Mouse (Mus musculus) lung, embryonic 16.5 days (tissue): ENCODE measurements around the gene Yipf2. TPM values are rescaled to one million over a fixed set of nuclear protein-coding genes. Genes with fewer than 3 reads are reported as not detected.
"Not testable (repeated sequence)": the region's sequence is repeated elsewhere in the genome, so short reads cannot be mapped to it uniquely, and the experiment has no call there.

ENCODE experiments used
- ATAC-seq: fragments of 200-750 bp; cut with Nextera tagmentation; 2 replicates; pipeline ENCODE4 v1.8.0; 2017; ENCODE audit warnings: low read depth, mild to moderate bottlenecking, moderate library complexity
- H3K27ac ChIP-seq: fragments of 300-500 bp; sonication (generic); 2 replicates; pipeline ENCODE4 v1.5.1; 2014; ENCODE audit warnings: mild to moderate bottlenecking, control low read depth, low read length
- H3K27me3 ChIP-seq: fragments of 300-500 bp; sonication (generic); 2 replicates; pipeline ENCODE4 v1.6.1; 2014; ENCODE audit warnings: low read depth, low read length, mixed read lengths; ENCODE audit not compliant: control insufficient read depth, insufficient read depth
- H3K36me3 ChIP-seq: fragments of 300-500 bp; sonication (generic); 2 replicates; pipeline ENCODE4 v1.6.1; 2014; ENCODE audit warnings: low read length; ENCODE audit not compliant: control insufficient read depth, insufficient read depth
- H3K4me1 ChIP-seq: fragments of 300-500 bp; sonication (generic); replicated peaks from 2 replicates; pipeline ENCODE4 v1.6.1; 2014; ENCODE audit warnings: low read length, mixed read lengths; ENCODE audit not compliant: control insufficient read depth, insufficient read depth
- H3K4me2 ChIP-seq: fragments of 300-500 bp; sonication (generic); 2 replicates; pipeline ENCODE4 v1.6.1; 2014; ENCODE audit warnings: low read depth, low read length, control low read depth
- H3K4me3 ChIP-seq: fragments of 300-500 bp; sonication (generic); 2 replicates; pipeline ENCODE4 v1.5.1; 2014; ENCODE audit warnings: mild to moderate bottlenecking, low read length, control low read depth
- H3K9ac ChIP-seq: fragments of 300-500 bp; sonication (generic); 2 replicates; pipeline ENCODE4 v1.6.1; 2014; ENCODE audit warnings: low read length, control low read depth
- H3K9me3 ChIP-seq: fragments of 300-500 bp; sonication (generic); 2 replicates; pipeline ENCODE4 v1.6.1; 2016; ENCODE audit warnings: low read length; ENCODE audit not compliant: control insufficient read depth
- WGBS: fragments of 180-500 bp; shearing (Covaris S2); extraction: QIAGEN DNeasy Blood & Tissue Kit; methylation state at CpG from one replicate; pipeline ENCODE4 v1.1.7; 2014; 5-methylcytosine and 5-hydroxymethylcytosine counted together
- polyA plus RNA-seq: library from polyadenylated mRNA; unstranded; fragments of >200 nt; fragmentation: Nextera tagmentation; extraction: Ambion mirVana; gene quantifications from 2 replicates; pipeline ENCODE4 v1.2.1, GENCODE M21; 2015

The Yipf2 gene
- polyA plus RNA-seq, 1 experiment from 2014 or later, result 30.0 TPM

DNA sequence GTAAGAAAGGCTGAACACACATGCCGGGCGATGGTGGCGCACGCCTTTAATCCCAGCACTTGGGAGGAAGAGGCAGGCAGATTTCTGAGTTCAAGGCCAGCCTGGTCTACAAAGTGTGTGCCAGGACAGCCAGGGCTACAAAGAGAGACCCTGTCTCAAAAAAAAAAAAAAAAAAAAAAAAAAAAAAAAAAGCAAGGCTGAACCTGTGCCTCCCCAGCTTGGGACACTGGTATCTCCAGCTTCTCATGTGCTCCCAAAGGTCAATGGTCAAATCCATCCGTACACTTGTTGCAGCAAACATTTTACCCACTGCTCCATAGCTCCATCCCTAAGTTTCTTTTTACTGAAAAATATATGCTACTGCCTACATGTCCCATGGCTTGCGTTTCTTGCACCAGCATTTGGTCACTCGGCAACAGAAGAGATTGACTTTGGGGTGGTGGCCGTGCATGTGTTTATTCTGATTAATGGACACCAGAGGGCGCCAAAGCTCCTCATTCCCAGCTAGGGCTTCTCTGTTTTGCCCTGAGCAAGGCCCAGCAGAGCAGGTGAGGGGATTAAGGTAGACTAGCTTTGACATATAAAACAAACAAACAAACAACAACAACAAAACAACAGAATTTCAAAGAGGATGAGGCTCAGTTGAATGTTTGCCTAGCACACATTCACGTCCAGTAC, 9.2 kb upstream of the Yipf2 start:
- peak; percentile 78 for ATAC-seq
- Histone ChIP-seq H3K4me1 (no peaks in the 10 kb centered on the region), H3K36me3 (no peaks in the 10 kb centered on the region), H3K27ac (no peak overlapping the region), H3K9ac (no peak overlapping the region), H3K9me3 (no peaks in the 10 kb centered on the region), H3K27me3 (no peaks in the 10 kb centered on the region), H3K4me2 (no peak overlapping the region), H3K4me3 (no peak overlapping the region)
- 49% methylated on average over 10 of the region's 10 CpGs for WGBS

DNA sequence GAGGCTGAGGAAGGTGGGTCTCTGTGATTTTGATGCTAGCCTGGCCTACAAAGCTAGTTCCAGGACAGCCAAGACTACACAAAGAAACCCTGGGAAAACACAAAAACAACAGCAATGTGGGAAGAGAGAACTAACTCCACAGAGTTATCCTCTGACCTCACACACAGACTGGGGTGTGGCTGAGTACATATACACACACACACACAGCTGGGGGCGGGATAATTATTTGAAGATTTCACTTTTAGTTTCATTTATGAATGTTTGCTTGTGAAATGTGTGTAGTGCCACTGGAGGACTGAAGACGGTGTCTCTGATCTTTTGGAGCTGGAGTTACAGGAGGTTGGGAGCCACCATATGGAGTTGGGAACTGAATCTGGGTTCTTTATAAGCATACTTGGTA, 8.4 kb upstream of the Yipf2 start:
- Histone ChIP-seq H3K4me3 (no peak overlapping the region), H3K27me3 (no peaks in the 10 kb centered on the region), H3K9me3 (no peaks in the 10 kb centered on the region), H3K4me1 (no peaks in the 10 kb centered on the region), H3K36me3 (peaks cover 2% of the 10 kb centered on the region), H3K4me2 (no peak overlapping the region), H3K9ac (no peak overlapping the region), H3K27ac (no peak overlapping the region)
- WGBS, result 74% methylated on average over 2 of the region's 2 CpGs
- ATAC-seq, result no peak

DNA sequence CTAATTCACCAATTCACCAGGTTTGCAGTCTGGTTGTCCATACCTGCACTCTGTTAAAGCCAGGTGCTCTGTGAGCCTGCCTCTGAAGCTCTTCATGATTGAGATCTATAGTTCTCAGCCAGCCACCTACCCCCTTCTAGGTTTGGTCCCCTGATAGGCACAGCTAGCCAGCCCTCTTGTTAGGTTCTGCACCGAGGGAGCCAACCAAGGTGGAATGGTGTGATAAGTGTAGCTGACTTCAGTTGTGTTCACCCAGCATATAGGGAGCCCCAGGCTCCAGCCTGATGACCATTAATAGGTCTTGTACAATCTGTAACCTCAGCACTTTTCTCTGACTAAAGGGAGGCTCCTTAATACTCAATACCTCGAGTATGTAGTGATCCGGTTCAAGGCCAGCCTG, 7.6 kb upstream of the Yipf2 start:
- peaks cover 4% of the 10 kb centered on the region for H3K36me3 ChIP-seq
- no peaks in the 10 kb centered on the region for H3K4me1 ChIP-seq
- ATAC-seq, result no peak
- 73% methylated on average over 3 of the region's 3 CpGs for WGBS
- H3K27ac ChIP-seq, result no peak overlapping the region
- H3K4me3 ChIP-seq, result no peak overlapping the region
- H3K4me2 ChIP-seq, result no peak overlapping the region
- no peaks in the 10 kb centered on the region for H3K9me3 ChIP-seq
- H3K9ac ChIP-seq, result no peak overlapping the region
- H3K27me3 ChIP-seq, result no peaks in the 10 kb centered on the region

- no peak overlapping the region for H3K4me3 ChIP-seq
- no peaks in the 10 kb centered on the region for H3K9me3 ChIP-seq
- 31% methylated on average over 2 of the region's 2 CpGs for WGBS
- H3K27ac ChIP-seq, result no peak overlapping the region
- no peak overlapping the region for H3K4me2 ChIP-seq
- H3K4me1 ChIP-seq, result peaks cover 8% of the 10 kb centered on the region
- no peak overlapping the region for H3K9ac ChIP-seq
- ATAC-seq, result no peak
- no peaks in the 10 kb centered on the region for H3K27me3 ChIP-seq
- H3K36me3 ChIP-seq, result peaks cover 4% of the 10 kb centered on the region
These were observed 5.6 kb upstream of the Yipf2 start for GRCm38 (mm10) chr9:21598198-21598597.

DNA sequence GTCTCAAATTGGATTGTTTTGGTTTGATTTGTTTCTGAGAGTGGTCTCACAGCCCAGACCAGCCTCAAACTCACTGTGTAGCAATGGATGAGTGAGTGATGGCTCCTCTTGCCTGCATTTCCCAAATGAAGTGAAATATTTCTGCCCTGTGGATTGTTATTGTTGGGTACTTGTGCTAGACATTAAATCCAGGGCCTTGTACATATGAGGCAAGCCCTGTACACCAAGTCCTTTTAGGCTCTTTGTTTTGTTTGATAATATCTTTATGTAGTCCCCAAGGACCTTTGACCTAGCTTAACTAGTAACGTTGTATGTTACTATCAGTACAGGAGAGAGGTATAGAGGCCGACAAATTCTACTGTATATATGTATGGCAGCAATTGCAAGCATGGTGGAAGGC, 2.2 kb upstream of the Yipf2 start:
- WGBS, result 71% methylated on average over 2 of the region's 2 CpGs
- H3K9ac ChIP-seq, result no peak overlapping the region
- peaks cover 4% of the 10 kb centered on the region for H3K36me3 ChIP-seq
- no peaks in the 10 kb centered on the region for H3K27me3 ChIP-seq
- H3K4me2 ChIP-seq, result no peak overlapping the region
- no peaks in the 10 kb centered on the region for H3K9me3 ChIP-seq
- H3K4me3 ChIP-seq, result no peak overlapping the region
- peaks cover 14% of the 10 kb centered on the region for H3K4me1 ChIP-seq
- no peak for ATAC-seq
- H3K27ac ChIP-seq, result no peak overlapping the region

GRCm38 (mm10) chr9:21594350-21594749, 1.7 kb upstream of the Yipf2 start:
- H3K27ac ChIP-seq, H3K4me3 ChIP-seq, H3K9me3 ChIP-seq, H3K9ac ChIP-seq, ATAC-seq, H3K27me3 ChIP-seq, H3K36me3 ChIP-seq: not testable (repeated sequence)
- Histone ChIP-seq H3K4me2 (peak overlapping the region; percentile 93; the same call in 1 of the 2 replicates), H3K4me1 (peaks cover 14% of the 10 kb centered on the region)
- 84% methylated on average over 8 of the region's 8 CpGs for WGBS

DNA sequence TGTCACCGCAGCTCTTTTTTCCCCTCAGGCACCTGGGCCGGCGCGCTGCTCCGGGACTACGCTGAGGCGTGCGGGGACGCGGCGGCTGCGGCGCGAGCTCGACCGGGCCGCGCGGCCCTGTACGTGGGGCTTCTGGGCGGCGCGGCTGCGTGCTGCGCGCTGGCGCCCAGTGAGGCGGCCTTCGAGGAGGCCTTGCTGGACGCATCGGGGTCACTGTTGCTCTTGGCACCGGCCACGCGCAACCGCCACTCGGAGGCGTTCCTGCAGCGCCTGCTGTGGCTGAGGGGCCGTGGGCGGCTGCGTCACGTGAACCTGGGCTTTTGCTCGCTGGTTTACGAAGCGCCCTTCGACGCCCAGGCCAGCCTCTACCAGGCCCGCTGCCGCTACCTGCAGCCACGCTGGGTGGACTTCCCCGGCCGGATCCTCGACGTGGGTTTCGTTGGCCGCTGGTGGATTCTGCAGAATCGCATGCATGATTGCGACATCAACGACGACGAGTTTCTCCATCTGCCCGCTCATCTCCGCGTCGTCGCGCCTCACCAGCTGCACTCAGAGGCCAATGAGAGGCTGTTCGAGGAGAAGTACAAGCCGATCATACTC, 594 bp upstream of the Yipf2 start:
- 2% methylated on average over 66 of the region's 69 CpGs for WGBS
- Histone ChIP-seq H3K4me2 (peak overlapping the region; percentile 93), H3K9me3 (no peaks in the 10 kb centered on the region), H3K4me1 (peaks cover 14% of the 10 kb centered on the region), H3K27ac (peak overlapping the region; percentile 45), H3K9ac (peak overlapping the region; percentile 91), H3K4me3 (peak overlapping the region; percentile 93), H3K27me3 (no peaks in the 10 kb centered on the region), H3K36me3 (peaks cover 14% of the 10 kb centered on the region)
- ATAC-seq, result peak; percentile 54

DNA sequence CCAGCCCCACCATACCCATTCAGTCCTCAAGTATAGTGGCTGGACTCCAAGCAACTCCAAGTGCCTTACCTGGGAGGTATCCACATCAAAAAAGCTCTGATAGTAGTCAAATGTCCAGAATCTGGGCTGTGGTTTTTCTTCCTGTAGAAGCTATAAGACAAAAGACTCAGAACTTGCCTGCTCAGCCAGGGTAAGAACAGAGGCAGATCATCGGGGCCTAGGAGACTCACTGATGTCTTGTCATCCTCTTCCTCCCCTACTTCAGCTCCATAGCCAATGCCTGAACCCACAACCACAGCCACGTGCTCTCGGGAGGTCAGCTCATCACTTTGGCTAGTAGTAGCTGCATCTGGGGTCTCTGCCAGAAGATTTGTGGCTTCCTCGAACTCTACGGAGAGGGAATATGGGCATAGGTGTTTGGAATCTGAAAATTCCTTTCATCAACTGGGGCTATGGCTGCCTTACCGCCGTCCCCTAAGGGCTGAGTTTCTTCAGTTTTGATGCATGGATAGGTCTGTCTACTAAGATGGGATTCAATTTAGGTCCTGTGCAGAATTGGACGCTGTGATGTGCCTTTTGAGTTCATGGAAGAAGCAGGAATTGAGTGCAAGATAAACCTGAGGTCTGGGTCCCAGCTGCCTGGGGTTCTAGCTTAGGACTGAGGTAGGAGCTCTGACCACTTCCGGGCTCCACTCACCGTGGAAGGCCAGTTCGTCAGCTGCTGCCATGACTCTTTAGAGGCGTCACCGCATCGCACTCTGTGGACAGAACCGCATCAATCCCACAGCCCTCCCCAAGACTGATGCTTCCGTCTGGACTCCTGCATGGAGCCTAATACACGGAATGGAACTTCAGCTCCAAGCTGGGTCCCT, 561 bp downstream of the Yipf2 start:
- peak overlapping the region; percentile 91 for H3K9ac ChIP-seq
- H3K9me3 ChIP-seq, result no peaks in the 10 kb centered on the region
- H3K4me1 ChIP-seq, result peaks cover 14% of the 10 kb centered on the region
- H3K36me3 ChIP-seq, result peaks cover 24% of the 10 kb centered on the region
- peak; percentile 62 for ATAC-seq
- H3K4me3 ChIP-seq, result peak overlapping the region; percentile 93
- peak overlapping the region; percentile 58 for H3K27ac ChIP-seq
- no peaks in the 10 kb centered on the region for H3K27me3 ChIP-seq
- H3K4me2 ChIP-seq, result peak overlapping the region; percentile 93
- WGBS, result 14% methylated on average over 17 of the region's 17 CpGs
